Mouse (Mus musculus): ENCODE results near the gene Ccl26. TPM values are rescaled to one million over a fixed set of nuclear protein-coding genes. Genes with fewer than 3 reads are reported as not detected.

Ccl26 gene
- total RNA-seq, 2 experiments from 2014 or later, result not detected

Other genes with a start within 250 kb of the Ccl26 start
- not detected for gene Fkbp6, start 213.5 kb downstream of the Ccl26 start, total RNA-seq (2021)
- not detected for gene Trim50, start 210.3 kb downstream of the Ccl26 start, total RNA-seq (2021)
- gene Nsun5, start 193.6 kb downstream of the Ccl26 start, total RNA-seq (2021), result 1 to 10 TPM; 7.5 to 9.2 TPM
- 1 to 10 TPM; 7.5 to 9.3 TPM for gene Pom121, start 169.0 kb downstream of the Ccl26 start, total RNA-seq (2021)
- 10 to 100 TPM; 23.5 to 25.4 TPM for gene Hip1, start 18.4 kb downstream of the Ccl26 start, total RNA-seq (2021)
- gene Ccl24, start 9.5 kb upstream of the Ccl26 start, total RNA-seq (2021), result 1 to 10 TPM in 1 of 2 experiments, under 1 TPM in 1; 0.44 to 1.5 TPM
- 10 to 100 TPM in 1 of 2 experiments, 1 to 10 TPM in 1; 9.8 to 12.8 TPM for gene Rhbdd2, start 69.0 kb upstream of the Ccl26 start, total RNA-seq (2021)
- 10 to 100 TPM; 26.3 to 31.8 TPM for gene Por, start 106.5 kb upstream of the Ccl26 start, total RNA-seq (2021)
- 1 to 10 TPM; 4.3 to 7.8 TPM for gene Tmem120a, start 180.9 kb upstream of the Ccl26 start, total RNA-seq (2021)
- not detected for gene Styxl1, start 214.8 kb upstream of the Ccl26 start, total RNA-seq (2021)
- 1,000 to 10,000 TPM; 1,079 to 1,088 TPM for gene Mdh2, start 214.9 kb upstream of the Ccl26 start, total RNA-seq (2021)
- gene Srrm3, start 243.3 kb upstream of the Ccl26 start, total RNA-seq (2021), result not detected

All from gastrocnemius, postnatal 36 days (tissue).